Mouse (Mus musculus) liver, embryonic 14.5 days (tissue): ENCODE data around the gene Mrpl20. TPM values are rescaled to one million over a fixed set of nuclear protein-coding genes. Genes with fewer than 3 reads are reported as not detected.
"Not testable (repeated sequence)": the region's sequence is repeated elsewhere in the genome, so short reads cannot be mapped to it uniquely, and the experiment has no call there.

Experiments
- ATAC-seq: fragments of 200-750 bp; cut with Nextera tagmentation; 2 replicates; pipeline ENCODE4 v1.8.0; 2017; ENCODE audit warnings: moderate number of reproducible peaks, mild to moderate bottlenecking, moderate library complexity; ENCODE audit not compliant: insufficient read depth
- DNase-seq, 3 experiments: peaks; one replicate each; pipeline ENCODE4 v3.0.0-alpha.2; 2012 to 2013; ENCODE audit warnings: low read depth in 3 of 3, low spot score in 3 of 3
- H3K27ac ChIP-seq: fragments of 300-500 bp; sonication (generic); 2 replicates; pipeline ENCODE4 v1.5.1; 2014; ENCODE audit warnings: moderate library complexity, mild to moderate bottlenecking, control low read depth, inconsistent platforms
- H3K27me3 ChIP-seq: fragments of 300-500 bp; sonication (generic); 2 replicates; pipeline ENCODE4 v1.6.1; 2014; ENCODE audit warnings: mild to moderate bottlenecking, low read length, moderate library complexity; ENCODE audit not compliant: control insufficient read depth, insufficient read depth
- H3K36me3 ChIP-seq: fragments of 300-500 bp; sonication (generic); replicated peaks from 2 replicates; pipeline ENCODE4 v1.6.1; 2014; ENCODE audit warnings: low read depth; ENCODE audit not compliant: control insufficient read depth, insufficient read depth
- H3K4me1 ChIP-seq, 2 experiments: fragments of 200-500 bp in 1 of 2; fragments of 300-500 bp in 1 of 2; sonication (generic) in 1 of 2; replicated peaks; 2 replicates each; pipeline ENCODE4 v1.6.1; 2012 to 2014; ENCODE audit warnings: antibody characterized with exemption in 1 of 2, inconsistent platforms in 1 of 2, low read length in 1 of 2; ENCODE audit not compliant: control insufficient read depth in 2 of 2, insufficient read depth in 2 of 2
- H3K4me2 ChIP-seq: fragments of 300-500 bp; sonication (generic); 2 replicates; pipeline ENCODE4 v1.6.1; 2014; ENCODE audit warnings: low read depth, mild to moderate bottlenecking, control low read depth, moderate library complexity
- H3K4me3 ChIP-seq, 2 experiments: fragments of 200-500 bp in 1 of 2; fragments of 300-500 bp in 1 of 2; sonication (generic) in 1 of 2; 2 replicates each; pipeline ENCODE4 v1.5.1; 2012 to 2014; ENCODE audit warnings: low read depth in 2 of 2, low read length in 2 of 2, mild to moderate bottlenecking in 2 of 2, control low read depth in 1 of 2, inconsistent platforms in 1 of 2, moderate library complexity in 1 of 2; ENCODE audit not compliant: insufficient read depth in 1 of 2
- H3K9ac ChIP-seq: fragments of 300-500 bp; sonication (generic); replicated peaks from 2 replicates; pipeline ENCODE4 v1.6.1; 2014; ENCODE audit warnings: mild to moderate bottlenecking, control low read depth, moderate library complexity
- H3K9me3 ChIP-seq: fragments of 300-500 bp; sonication (generic); 2 replicates; pipeline ENCODE4 v1.6.1; 2016; ENCODE audit warnings: low read length, mixed read lengths; ENCODE audit not compliant: control insufficient read depth
- CTCF ChIP-seq: IDR thresholded peaks from 2 replicates; pipeline ENCODE4 v1.5.1; 2016; ENCODE audit warnings: antibody characterized with exemption, low read depth, control low read depth
- EP300 ChIP-seq: IDR thresholded peaks from 2 replicates; pipeline ENCODE4 v1.6.1; 2016; ENCODE audit warnings: antibody characterized with exemption, low read depth
- WGBS: fragments of 180-500 bp; shearing (Covaris S2); extraction: QIAGEN DNeasy Blood & Tissue Kit; methylation state at CpG from one replicate; pipeline ENCODE4 v1.1.7; 2014; ENCODE audit not compliant: insufficient replicate concordance; 5-methylcytosine and 5-hydroxymethylcytosine counted together
- polyA plus RNA-seq, 2 experiments: library from polyadenylated mRNA; depleted of rRNA in 1 of 2; stranded (reverse) in 1 of 2; unstranded in 1 of 2; fragments of >200 nt; fragmentation: Nextera tagmentation in 1 of 2; extraction: Ambion mirVana in 1 of 2; gene quantifications; 2 replicates each; pipeline versions ENCODE4 v1.2.1 to v1.2.3; 2012 to 2014

Mrpl20 gene
- polyA plus RNA-seq, 2 experiments, result 62.8 to 200 TPM

GRCm38 (mm10) chr4:155783486-155784080 lies 19.1 kb upstream of the Mrpl20 start:
- DNase-seq (no peak), ATAC-seq (no peak)
- Histone ChIP-seq H3K9me3 (no peaks in the 10 kb centered on the region), H3K4me1 (peaks cover 3 to 9% of the 10 kb centered on the region in 2 experiments), H3K27ac (no peak overlapping the region), H3K9ac (peak overlapping the region; percentile 76), H3K4me3 (peak overlapping the region; percentile 59 to 65), H3K27me3 (peaks cover 9% of the 10 kb centered on the region), H3K4me2 (peak overlapping the region; percentile 79), H3K36me3 (no peaks in the 10 kb centered on the region)
- TF ChIP-seq CTCF, result no peak
- no peak for TF ChIP-seq EP300
- 39% methylated on average over 16 of the region's 16 CpGs for WGBS

DNA sequence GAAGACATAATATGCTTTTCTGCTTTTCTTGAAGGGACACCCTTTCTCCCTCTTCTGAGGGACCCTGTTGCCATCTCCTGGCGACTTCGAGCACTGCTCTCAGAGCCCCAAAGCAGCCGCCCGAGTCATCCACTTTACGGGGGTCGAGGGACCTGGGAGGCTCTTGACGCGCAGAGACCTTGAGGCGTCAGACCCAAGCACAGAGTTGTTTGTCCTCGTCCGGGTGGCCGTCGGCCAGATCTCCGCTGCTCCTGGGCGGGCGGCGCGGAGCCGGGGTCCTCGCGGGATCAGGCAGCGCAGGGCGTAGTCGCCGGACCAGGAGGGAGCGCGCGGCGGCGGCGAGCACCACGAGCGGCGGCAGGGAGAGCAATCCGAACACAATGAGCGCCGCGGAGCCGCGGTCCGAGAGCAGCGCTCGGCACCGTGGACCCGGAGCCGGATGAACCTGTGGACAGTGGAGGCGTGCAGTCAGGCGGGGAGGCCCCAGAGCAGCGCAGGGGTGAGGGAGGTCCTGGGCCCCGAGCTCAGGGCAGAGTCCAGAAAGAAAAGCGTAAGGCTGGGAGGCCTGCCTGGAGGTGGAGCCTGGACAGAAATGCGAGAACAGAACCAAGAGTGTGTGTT lies 18.5 kb upstream of the Mrpl20 start:
- no peak overlapping the region for H3K27ac ChIP-seq
- peak overlapping the region; percentile 76 for H3K9ac ChIP-seq
- peaks cover 9% of the 10 kb centered on the region for H3K27me3 ChIP-seq
- no peaks in the 10 kb centered on the region for H3K9me3 ChIP-seq
- H3K36me3 ChIP-seq, result no peaks in the 10 kb centered on the region
- under 1% methylated on average over 52 of the region's 52 CpGs for WGBS
- H3K4me2 ChIP-seq, result peak overlapping the region; percentile 79
- peak overlapping the region; percentile 59 to 65 for H3K4me3 ChIP-seq
- peak; percentile 74 for ATAC-seq
- no peak for DNase-seq
- TF ChIP-seq EP300 (no peak), CTCF (peak; percentile 72)
- peaks cover 6 to 14% of the 10 kb centered on the region in 2 experiments for H3K4me1 ChIP-seq

DNA sequence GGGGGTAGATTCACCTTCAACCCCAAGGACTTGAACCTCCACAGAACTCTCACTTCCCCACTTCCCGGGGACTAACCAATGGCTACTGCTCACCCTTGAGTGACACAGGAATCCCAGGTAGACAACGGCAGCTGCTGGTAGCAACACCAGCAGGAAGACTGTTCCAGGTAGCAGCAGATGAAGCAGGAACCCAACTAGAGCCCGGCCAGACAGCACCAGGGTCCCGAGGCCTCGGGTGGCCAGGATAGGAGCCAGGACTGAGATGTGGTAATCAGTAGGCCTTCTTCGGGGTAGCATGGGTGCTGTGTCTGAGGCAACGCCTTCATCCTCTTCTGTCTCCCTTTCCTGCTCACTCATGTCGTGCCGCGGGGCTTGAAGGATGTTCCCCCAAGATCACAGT lies 17.4 kb upstream of the Mrpl20 start:
- Histone ChIP-seq H3K27ac (no peak overlapping the region), H3K4me1 (peaks cover 6 to 15% of the 10 kb centered on the region in 2 experiments), H3K9me3 (no peaks in the 10 kb centered on the region), H3K4me2 (no peak overlapping the region), H3K9ac (no peak overlapping the region), H3K4me3 (no peak overlapping the region), H3K27me3 (peaks cover 9% of the 10 kb centered on the region), H3K36me3 (no peaks in the 10 kb centered on the region)
- no peak for TF ChIP-seq CTCF
- 74% methylated on average over 10 of the region's 10 CpGs for WGBS
- DNase-seq (no peak), ATAC-seq (no peak)

DNA sequence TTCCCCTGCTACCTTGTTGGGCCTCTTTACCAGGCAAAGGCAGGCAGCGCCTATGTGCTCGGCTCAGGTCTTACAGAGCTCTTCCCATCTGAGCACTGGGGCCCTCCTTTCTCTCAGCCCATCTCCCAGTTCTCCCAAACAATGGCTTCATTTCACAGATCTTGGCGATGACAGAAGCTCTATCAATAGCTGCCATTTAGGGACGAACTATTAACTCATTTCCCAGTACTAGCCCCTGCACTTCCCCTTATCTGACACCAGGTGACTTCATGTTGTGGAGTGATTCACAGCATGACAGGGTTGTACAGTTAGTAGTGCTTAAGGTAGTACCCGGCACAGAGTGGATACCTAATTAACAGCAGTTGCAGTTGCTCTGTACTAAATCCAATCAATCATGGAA lies 16.9 kb upstream of the Mrpl20 start, which contains the start of gene Tmem88b:
Gene Tmem88b (minus strand): TSS at position 56 of the 400 bp plus-strand sequence.
- Histone ChIP-seq H3K27me3 (peaks cover 9% of the 10 kb centered on the region), H3K9me3 (no peaks in the 10 kb centered on the region), H3K27ac (no peak within 1 kb of the TSS), H3K4me2 (peak within 1 kb of the TSS; percentile 79), H3K36me3 (no peaks in the 10 kb centered on the region), H3K4me3 (no peak within 1 kb of the TSS; a peak in 1 of 4 replicates), H3K4me1 (peaks cover 6 to 20% of the 10 kb centered on the region in 2 experiments), H3K9ac (no peak within 1 kb of the TSS)
- DNase-seq, result no peak
- TF ChIP-seq CTCF (peak; percentile 42; the same call in 1 of the 2 replicates), EP300 (no peak)
- WGBS, result 41% methylated on average over 5 of the region's 5 CpGs
- ATAC-seq, result no peak

DNA sequence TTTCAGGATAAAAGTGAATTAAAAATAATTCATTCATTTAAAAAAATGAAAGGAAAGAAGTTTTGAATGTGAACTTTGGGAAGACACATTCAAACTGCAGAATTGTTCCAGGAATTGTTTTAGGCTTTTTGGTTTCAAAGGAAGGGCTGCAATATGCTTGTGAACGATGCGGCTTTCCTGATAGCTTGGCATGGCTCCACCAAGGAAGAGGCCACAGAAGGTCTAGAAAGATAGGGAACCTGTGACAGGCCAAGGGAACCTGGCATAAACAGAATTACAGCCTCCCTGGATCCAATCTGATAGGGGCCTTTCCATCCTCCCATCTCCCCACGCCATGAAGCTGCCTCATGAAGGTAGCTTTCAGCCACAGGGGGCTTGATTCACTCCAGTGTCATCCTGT lies 14.4 kb upstream of the Mrpl20 start:
- H3K9ac ChIP-seq, result no peak overlapping the region; the same call in 1 of the 2 replicates
- no peaks in the 10 kb centered on the region for H3K9me3 ChIP-seq
- no peak overlapping the region for H3K4me3 ChIP-seq
- no peak overlapping the region for H3K27ac ChIP-seq
- ATAC-seq (peak; percentile 38; the same call in 1 of the 2 replicates), DNase-seq (no peak)
- no peaks in the 10 kb centered on the region for H3K36me3 ChIP-seq
- H3K27me3 ChIP-seq, result peaks cover 3% of the 10 kb centered on the region; the same call in 1 of the 2 replicates
- TF ChIP-seq EP300, result no peak
- no peak for TF ChIP-seq CTCF
- peaks cover 6 to 20% of the 10 kb centered on the region in 2 experiments for H3K4me1 ChIP-seq
- H3K4me2 ChIP-seq, result 0 out of 2 replicates have a peak overlapping the region, but pooled peaks have one; percentile 8
- 38% methylated on average over 3 of the region's 3 CpGs for WGBS

GRCm38 (mm10) chr4:155788833-155789232 lies 13.8 kb upstream of the Mrpl20 start:
- not testable (repeated sequence) for H3K9me3 ChIP-seq, H3K36me3 ChIP-seq, H3K27ac ChIP-seq, H3K4me2 ChIP-seq, DNase-seq, H3K4me3 ChIP-seq, ATAC-seq, H3K9ac ChIP-seq, H3K27me3 ChIP-seq
- peaks cover 6 to 20% of the 10 kb centered on the region in 2 experiments for H3K4me1 ChIP-seq
- 65% methylated on average over 4 of the region's 4 CpGs for WGBS
